Mouse (Mus musculus) thymus, adult 2 months (tissue): ENCODE data around the gene Cxcl2. TPM values are rescaled to one million over a fixed set of nuclear protein-coding genes. Genes with fewer than 3 reads are reported as not detected.

Experiments
- DNase-seq: peaks from one replicate; pipeline ENCODE4 v3.0.0; 2021
- H3K27ac ChIP-seq: fragments of 200-500 bp; 2 replicates; pipeline ENCODE4 v1.5.1; 2012; ENCODE audit warnings: low read length, control low read depth; ENCODE audit not compliant: control insufficient read depth, insufficient read depth
- H3K27me3 ChIP-seq: fragments of 200-500 bp; 2 replicates; pipeline ENCODE4 v1.6.1; 2012; ENCODE audit warnings: mild to moderate bottlenecking, low read length, moderate library complexity, mixed read lengths; ENCODE audit not compliant: control insufficient read depth, insufficient read depth
- H3K36me3 ChIP-seq: fragments of 200-500 bp; 2 replicates; pipeline ENCODE4 v1.6.1; 2012; ENCODE audit warnings: mild to moderate bottlenecking, low read length, moderate library complexity; ENCODE audit not compliant: control insufficient read depth, insufficient read depth
- H3K4me1 ChIP-seq: fragments of 200-500 bp; replicated peaks from 2 replicates; pipeline ENCODE4 v1.6.1; 2012; ENCODE audit warnings: low read length; ENCODE audit not compliant: control insufficient read depth, insufficient read depth
- H3K4me3 ChIP-seq: fragments of 200-500 bp; 2 replicates; pipeline ENCODE4 v1.5.1; 2012; ENCODE audit warnings: mild to moderate bottlenecking, low read length, control low read depth, moderate library complexity; ENCODE audit not compliant: control insufficient read depth, insufficient read depth
- CTCF ChIP-seq: fragments of 200-500 bp; IDR thresholded peaks from 2 replicates; pipeline ENCODE4 v1.5.1; 2012; ENCODE audit warnings: mild to moderate bottlenecking, control low read depth, low read length, moderate library complexity, borderline replicate concordance; ENCODE audit not compliant: control insufficient read depth, poor library complexity, insufficient read depth; ENCODE audit errors: extremely low read depth
- POLR2A ChIP-seq: fragments of 200-500 bp; IDR thresholded peaks from 2 replicates; pipeline ENCODE4 v1.6.1; 2012; ENCODE audit warnings: mild to moderate bottlenecking, low read length, control low read depth, moderate library complexity; ENCODE audit not compliant: control insufficient read depth, poor library complexity, insufficient read depth; ENCODE audit errors: extremely low read depth
- WGBS: fragments of 180-500 bp; shearing (Covaris S2); methylation state at CpG from one replicate; pipeline ENCODE4 v1.1.7; 2018; 5-methylcytosine and 5-hydroxymethylcytosine counted together
- polyA plus RNA-seq: library from polyadenylated mRNA; depleted of rRNA; stranded (reverse); fragments of >200 nt; gene quantifications from 2 replicates; pipeline ENCODE4 v1.2.3, GENCODE M21; 2012

The Cxcl2 gene
- polyA plus RNA-seq, 1 experiment: 23.5 TPM

GRCm38 (mm10) chr5:90908983-90909382 lies 5.3 kb downstream of the Cxcl2 start:
- peak; percentile 40 for DNase-seq
- Histone ChIP-seq H3K27me3 (no peaks in the 10 kb centered on the region), H3K4me1 (no peaks in the 10 kb centered on the region), H3K4me3 (no peak overlapping the region), H3K27ac (no peak overlapping the region), H3K36me3 (no peaks in the 10 kb centered on the region)
- 5% methylated on average over 2 of the region's 2 CpGs for WGBS
- TF ChIP-seq POLR2A (no peak), CTCF (no peak)

- Histone ChIP-seq H3K27ac (no peak overlapping the region), H3K4me3 (no peak overlapping the region), H3K36me3 (no peaks in the 10 kb centered on the region), H3K27me3 (no peaks in the 10 kb centered on the region), H3K4me1 (no peaks in the 10 kb centered on the region)
- no peak for DNase-seq
- 90% methylated on average over 2 of the region's 2 CpGs for WGBS
- no peak for TF ChIP-seq CTCF
- TF ChIP-seq POLR2A: no peak
Observed at GRCm38 (mm10) chr5:90919495-90919894, 15.8 kb downstream of the Cxcl2 start.

GRCm38 (mm10) chr5:90922958-90923357 lies 19.3 kb downstream of the Cxcl2 start:
- no peak overlapping the region for H3K27ac ChIP-seq
- no peak overlapping the region for H3K4me3 ChIP-seq
- H3K4me1 ChIP-seq: no peaks in the 10 kb centered on the region
- TF ChIP-seq CTCF (no peak), POLR2A (no peak)
- H3K27me3 ChIP-seq: no peaks in the 10 kb centered on the region
- H3K36me3 ChIP-seq: no peaks in the 10 kb centered on the region
- no peak for DNase-seq
- 97% methylated on average over 4 of the region's 4 CpGs for WGBS

- DNase-seq: no peak
- 68% methylated on average over 2 of the region's 2 CpGs for WGBS
- Histone ChIP-seq H3K27ac (no peak overlapping the region), H3K27me3 (no peaks in the 10 kb centered on the region), H3K36me3 (no peaks in the 10 kb centered on the region), H3K4me1 (no peaks in the 10 kb centered on the region), H3K4me3 (peak overlapping the region; percentile 58; the same call in 1 of the 2 replicates)
- TF ChIP-seq CTCF (no peak), POLR2A (no peak)
Observed at GRCm38 (mm10) chr5:90930546-90930945, 26.9 kb downstream of the Cxcl2 start.

- H3K27me3 ChIP-seq: no peaks in the 10 kb centered on the region
- no peak within 1 kb of the TSS for H3K27ac ChIP-seq
- peak within 1 kb of the TSS; percentile 58 for H3K4me3 ChIP-seq
- peak; percentile 82 for DNase-seq
- H3K36me3 ChIP-seq: no peaks in the 10 kb centered on the region
- no peaks in the 10 kb centered on the region for H3K4me1 ChIP-seq
- WGBS: under 1% methylated on average over 79 of the region's 79 CpGs
- TF ChIP-seq POLR2A: peak; percentile 48; the same call in 1 of the 2 replicates
- TF ChIP-seq CTCF: peak; percentile 96
Observed at GRCm38 (mm10) chr5:90930971-90931851, 27.5 kb downstream of the Cxcl2 start, which contains the start of gene Mthfd2l. Gene Mthfd2l (plus strand): TSS chr5:90931117.

GRCm38 (mm10) chr5:90931911-90932310 lies 28.2 kb downstream of the Cxcl2 start:
- Histone ChIP-seq H3K36me3 (no peaks in the 10 kb centered on the region), H3K27me3 (no peaks in the 10 kb centered on the region), H3K4me3 (peak overlapping the region; percentile 58), H3K27ac (no peak overlapping the region), H3K4me1 (no peaks in the 10 kb centered on the region)
- no peak for DNase-seq
- no peak for TF ChIP-seq POLR2A
- no peak for TF ChIP-seq CTCF
- 34% methylated on average over 6 of the region's 6 CpGs for WGBS
